In the genomic region with DNA sequence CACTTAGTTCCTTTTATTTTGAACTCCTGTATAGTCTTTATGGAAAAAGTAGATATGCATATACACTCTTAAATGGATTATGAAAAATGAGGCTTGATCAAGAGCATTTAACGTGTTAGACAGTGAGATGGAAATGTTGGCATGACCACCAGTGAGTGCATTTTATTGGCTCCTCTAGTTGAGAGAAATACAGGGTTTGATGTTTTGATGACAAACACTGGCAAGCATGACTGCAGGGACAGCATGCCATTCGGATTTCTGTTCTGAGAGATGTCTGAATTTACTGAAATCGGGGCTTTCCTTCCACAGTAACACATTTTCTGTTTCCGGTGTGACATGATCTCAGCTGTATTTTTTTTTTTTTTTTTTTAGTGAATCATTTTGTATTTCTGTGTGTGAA, we compare ENCODE assay signal across 41 mouse cellular contexts. TPM values are rescaled to one million over a fixed set of nuclear protein-coding genes. Genes with fewer than 3 reads are reported as not detected.
"Had no signal": no experiment of that assay in that cellular context is flagged by ENCODE, and none has a peak within 500 bp of the region (broad histone marks: within the 10 kb centered on the region; RNA-seq: fewer than 3 reads in every experiment).

No protein-coding gene starts in this region.

- H3K4me2 ChIP-seq: heart, embryonic 12.5 days; hindbrain, embryonic 12.5 days; hindbrain, embryonic 14.5 days; intestine, embryonic 15.5 days; limb, embryonic 12.5 days; liver, embryonic 11.5 days; liver, embryonic 13.5 days; liver, embryonic 15.5 days had no signal

- H3K27ac ChIP-seq: heart, embryonic 10.5 days; hindbrain, embryonic 10.5 days; hindbrain, embryonic 12.5 days; hindbrain, embryonic 14.5 days; intestine, embryonic 15.5 days; layer of hippocampus, adult 2 months; left cerebral cortex, adult 2 months; limb, embryonic 10.5 days; limb, embryonic 12.5 days; liver, embryonic 13.5 days; liver, embryonic 15.5 days had no signal

- H3K36me3 ChIP-seq: heart, embryonic 10.5 days; heart, embryonic 12.5 days; hindbrain, embryonic 10.5 days; hindbrain, embryonic 12.5 days; intestine, embryonic 15.5 days; limb, embryonic 10.5 days; limb, embryonic 12.5 days; liver, embryonic 13.5 days; liver, embryonic 15.5 days had no signal

- H3K4me1 ChIP-seq: heart, embryonic 10.5 days; heart, embryonic 12.5 days; hindbrain, embryonic 10.5 days; hindbrain, embryonic 12.5 days; intestine, embryonic 15.5 days; limb, embryonic 10.5 days; limb, embryonic 12.5 days; liver, embryonic 13.5 days; liver, embryonic 15.5 days had no signal

- H3K27me3 ChIP-seq: heart, embryonic 12.5 days; hindbrain, embryonic 12.5 days; intestine, embryonic 15.5 days; limb, embryonic 12.5 days; liver, embryonic 13.5 days; liver, embryonic 15.5 days had no signal

- H3K9me3 ChIP-seq: heart, embryonic 10.5 days; hindbrain, embryonic 10.5 days; hindbrain, embryonic 12.5 days; intestine, embryonic 15.5 days; limb, embryonic 10.5 days; limb, embryonic 12.5 days; liver, embryonic 13.5 days; liver, embryonic 15.5 days had no signal

- H3K9ac ChIP-seq: heart, embryonic 12.5 days; hindbrain, embryonic 12.5 days; hindbrain, embryonic 14.5 days; intestine, embryonic 15.5 days; limb, embryonic 12.5 days; liver, embryonic 13.5 days; liver, embryonic 15.5 days; liver, postnatal 0 days had no signal

- DNase-seq: gastrocnemius, postnatal 14 days; gastrocnemius, postnatal 36 days; heart, adult 11 months; heart, postnatal 10 days; heart, postnatal 4 days; kidney, adult 18-20 months; kidney, adult 8-10 months; kidney, postnatal 10 days; kidney, postnatal 25 days; kidney, postnatal 4 days; liver; liver, embryonic 13.5 days; liver, postnatal 0 days had no signal

- H3K4me3 ChIP-seq: heart, embryonic 10.5 days; heart, embryonic 12.5 days; hindbrain, embryonic 10.5 days; hindbrain, embryonic 12.5 days; intestine, embryonic 15.5 days; layer of hippocampus, adult 2 months; left cerebral cortex, adult 2 months; limb, embryonic 10.5 days; limb, embryonic 12.5 days; liver, embryonic 13.5 days; liver, embryonic 15.5 days had no signal

- ATAC-seq: hindbrain, embryonic 16.5 days; inflammation-experienced regulatory T-cells, adult 6 months; intestine, embryonic 15.5 days; intestine, postnatal 0 days; liver, postnatal 0 days had no signal

RNA-seq across cellular contexts. Expression of gene 4930583I09Rik, which starts 12.2 kb away (rescaled TPM):
- total RNA-seq: gastrocnemius, adult 8-10 months; gastrocnemius, postnatal 14 days; gastrocnemius, postnatal 36 days; heart, adult 8-10 months; heart, postnatal 10 days; heart, postnatal 25 days; heart, postnatal 4 days; layer of hippocampus, adult 2 months; layer of hippocampus, postnatal 10 days; layer of hippocampus, postnatal 25 days; left cerebral cortex, adult 2 months; left cerebral cortex, postnatal 14 days; left cerebral cortex, postnatal 36 days had no signal
- polyA plus RNA-seq: gonadal fat pad, adult 2 months; heart, embryonic 10.5 days; heart, embryonic 12.5 days; heart, embryonic 14.5 days; heart, embryonic 16.5 days; hindbrain, embryonic 10.5 days; hindbrain, embryonic 12.5 days; hindbrain, embryonic 14.5 days; hindbrain, embryonic 16.5 days; intestine, embryonic 15.5 days; intestine, postnatal 0 days; kidney, embryonic 14.5 days; kidney, embryonic 16.5 days; limb, embryonic 10.5 days; limb, embryonic 12.5 days; limb, embryonic 14.5 days; liver, embryonic 11.5 days; liver, embryonic 13.5 days; liver, embryonic 15.5 days; liver, postnatal 0 days had no signal
